Mouse (Mus musculus): ENCODE results near the gene Camk2b.

DNA sequence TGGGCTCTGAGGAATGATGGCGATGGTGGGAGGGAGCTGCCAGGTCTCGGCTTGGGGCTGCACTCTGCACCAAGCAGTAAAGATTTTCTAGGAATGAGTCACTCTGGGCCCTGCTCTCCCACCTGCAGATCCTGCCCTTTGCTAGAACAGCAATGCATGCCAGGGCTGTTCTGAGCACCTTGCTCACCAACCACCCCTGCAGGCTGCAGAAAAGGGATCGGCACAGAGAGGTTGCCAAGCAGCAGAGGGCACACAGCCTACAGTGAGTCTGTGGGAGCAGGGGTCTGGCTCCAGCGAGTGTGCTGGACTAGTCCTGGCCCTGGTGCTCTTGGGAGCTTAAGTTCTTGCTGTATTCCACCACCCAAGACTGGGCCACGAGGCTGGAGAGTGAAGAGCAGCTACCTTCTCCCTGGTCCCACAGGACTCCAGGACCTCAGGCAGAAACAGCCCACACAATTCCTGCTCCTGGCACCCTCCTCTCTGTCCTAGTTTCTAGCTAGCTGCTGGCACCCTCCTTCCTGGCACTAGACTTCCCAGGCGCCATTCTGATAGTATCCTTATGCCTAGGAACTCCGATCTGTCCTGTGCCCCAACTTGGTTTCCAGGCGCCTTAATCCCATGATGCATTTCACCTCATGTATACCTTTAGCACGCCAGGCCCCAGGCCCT, 64.0 kb downstream of the Camk2b start:
- TF ChIP-seq CTCF (IDR thresholded peaks at IDR 0.05; ENCODE audit: low read depth) (no peak), EP300 (IDR thresholded peaks at IDR 0.05; ENCODE audit: low read depth) (no peak)
